Mouse (Mus musculus) c-Kit-negative CD71-positive TER-119-positive erythroid progenitor cells, embryonic 14.5 days (primary cell): ENCODE measurements around the gene Gm28047.

Experiments used
- DNase-seq: peaks from one replicate; pipeline ENCODE4 v3.0.0-alpha.2; 2013; ENCODE audit warnings: low read depth, low spot score

Gm28047 gene

GRCm38 (mm10) chr15:102499370-102499769, 125.5 kb downstream of the Gm28047 start:
- DNase-seq = no peak

DNA sequence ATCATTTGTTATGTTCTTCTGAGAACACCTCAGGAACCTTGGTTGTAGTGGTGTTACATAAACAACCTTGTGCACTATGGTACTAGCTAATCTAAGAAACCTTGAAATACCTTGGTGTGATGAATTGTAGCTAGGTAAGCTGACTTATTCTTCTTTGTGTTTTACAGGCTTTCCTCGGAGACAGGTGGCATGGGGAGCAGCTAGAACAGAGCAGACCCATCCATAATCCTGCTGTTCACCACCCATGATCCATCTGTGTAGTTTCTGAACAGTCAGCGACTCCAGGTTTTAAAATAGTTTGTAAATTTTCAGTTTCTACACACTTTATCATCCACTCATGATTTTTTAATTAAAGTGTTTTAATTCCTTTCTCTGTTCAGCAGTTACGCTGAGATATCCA, 126.5 kb downstream of the Gm28047 start:
- DNase-seq = no peak

DNA sequence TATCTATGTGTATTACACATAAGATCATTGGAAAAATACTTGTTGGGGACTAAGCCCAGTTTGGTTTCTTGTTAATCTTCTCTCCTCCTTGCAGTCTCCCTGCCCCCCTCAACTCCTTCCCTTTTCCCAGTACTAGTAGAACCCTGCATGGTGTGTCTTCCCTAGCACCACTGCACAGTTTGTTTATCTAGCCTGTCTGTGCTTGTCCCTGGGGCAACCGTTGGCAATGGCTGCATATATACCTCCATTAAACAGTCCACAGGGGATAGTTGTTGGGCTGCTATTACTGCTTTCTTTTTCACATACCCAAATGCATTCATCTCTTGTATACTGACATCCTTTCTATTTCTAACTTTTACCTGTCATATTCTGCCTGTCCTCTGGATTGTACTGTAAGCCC, 137.2 kb downstream of the Gm28047 start:
- no peak for DNase-seq

DNA sequence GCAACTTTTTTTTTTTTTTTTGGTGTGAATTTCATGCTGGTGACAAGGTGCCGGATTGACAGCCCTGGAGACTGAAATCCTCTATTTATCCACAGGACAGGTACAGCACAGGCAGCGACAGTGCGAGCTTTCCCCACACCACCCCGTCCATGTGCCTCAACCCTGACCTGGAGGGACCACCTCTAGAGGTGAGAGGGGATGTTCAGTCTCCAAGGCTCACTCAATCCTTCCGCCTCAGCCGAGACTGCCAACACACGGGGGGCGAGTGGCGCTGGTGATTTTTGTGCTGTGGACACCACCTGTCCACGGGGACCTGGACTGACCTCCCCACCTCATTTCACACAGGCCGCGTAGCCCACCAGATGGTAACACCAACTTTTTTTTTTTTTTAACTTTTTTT, 139.0 kb downstream of the Gm28047 start:
- no peak for DNase-seq

GRCm38 (mm10) chr15:102483136-102483535, 141.7 kb downstream of the Gm28047 start:
- DNase-seq = no peak

DNA sequence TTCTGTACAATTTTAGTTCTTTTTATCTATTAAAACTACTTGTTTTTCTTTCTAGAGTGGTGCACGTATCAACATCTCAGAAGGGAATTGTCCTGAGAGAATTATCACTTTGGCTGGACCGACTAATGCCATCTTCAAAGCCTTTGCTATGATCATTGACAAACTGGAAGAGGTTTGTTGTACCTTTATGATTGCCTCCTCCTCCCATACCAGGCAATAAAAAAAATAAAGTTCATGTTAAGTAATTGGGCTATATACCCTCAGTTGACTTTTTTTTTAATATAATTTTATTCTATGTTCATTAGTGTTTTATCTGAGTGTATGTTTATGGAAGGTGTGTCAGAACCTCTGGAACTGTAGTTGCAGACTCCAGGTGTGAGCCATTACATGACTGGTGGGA, 150.3 kb downstream of the Gm28047 start:
- DNase-seq = no peak
